Mouse (Mus musculus): ENCODE measurements around the gene Hcn1. TPM values are rescaled to one million over a fixed set of nuclear protein-coding genes. Genes with fewer than 3 reads are reported as not detected.

Gene Hcn1
- polyA plus RNA-seq, 1 experiment from 2014 or later: 0.23 TPM

GRCm38 (mm10) chr13:117907801-117908200 is 305.7 kb downstream of the Hcn1 start:
- Histone ChIP-seq H3K4me3 (replicated peaks) (no peak overlapping the region), H3K4me1 (replicated peaks) (no peaks in the 10 kb centered on the region), H3K4me2 (replicated peaks) (no peak overlapping the region), H3K36me3 (no peaks in the 10 kb centered on the region), H3K27me3 (no peaks in the 10 kb centered on the region), H3K9ac (replicated peaks) (no peak overlapping the region), H3K27ac (no peak overlapping the region), H3K9me3 (no peaks in the 10 kb centered on the region)
- WGBS: 92% methylated on average over 3 of the region's 3 CpGs
- ATAC-seq: no peak

GRCm38 (mm10) chr13:117929734-117930133 is 327.6 kb downstream of the Hcn1 start:
- Histone ChIP-seq H3K27me3 (no peaks in the 10 kb centered on the region), H3K4me1 (replicated peaks) (no peaks in the 10 kb centered on the region), H3K27ac (no peak overlapping the region), H3K36me3 (no peaks in the 10 kb centered on the region), H3K9me3 (no peaks in the 10 kb centered on the region), H3K4me2 (replicated peaks) (no peak overlapping the region), H3K9ac (replicated peaks) (no peak overlapping the region), H3K4me3 (replicated peaks) (no peak overlapping the region)
- ATAC-seq: no peak
- 89% methylated on average over 4 of the region's 4 CpGs for WGBS

- H3K9ac ChIP-seq (replicated peaks): no peak overlapping the region
- no peaks in the 10 kb centered on the region for H3K9me3 ChIP-seq
- no peak overlapping the region for H3K4me2 ChIP-seq (replicated peaks)
- H3K4me3 ChIP-seq (replicated peaks): no peak overlapping the region
- H3K36me3 ChIP-seq: no peaks in the 10 kb centered on the region
- no peak for ATAC-seq
- WGBS: 66% methylated on average over 2 of the region's 2 CpGs
- no peaks in the 10 kb centered on the region for H3K4me1 ChIP-seq (replicated peaks)
- H3K27me3 ChIP-seq: no peaks in the 10 kb centered on the region
- H3K27ac ChIP-seq: no peak overlapping the region
These were observed 329.6 kb downstream of the Hcn1 start for GRCm38 (mm10) chr13:117931746-117932145.

- Histone ChIP-seq H3K27ac (no peak overlapping the region), H3K36me3 (no peaks in the 10 kb centered on the region), H3K4me2 (replicated peaks) (no peak overlapping the region), H3K27me3 (no peaks in the 10 kb centered on the region), H3K4me3 (replicated peaks) (no peak overlapping the region), H3K9me3 (no peaks in the 10 kb centered on the region), H3K4me1 (replicated peaks) (no peaks in the 10 kb centered on the region), H3K9ac (replicated peaks) (no peak overlapping the region)
- 76% methylated on average over 1 of the region's 1 CpGs for WGBS
- ATAC-seq: no peak
These were observed 336.6 kb downstream of the Hcn1 start for GRCm38 (mm10) chr13:117938761-117939160.

GRCm38 (mm10) chr13:117940536-117941280 is 338.6 kb downstream of the Hcn1 start:
- no peak overlapping the region for H3K4me3 ChIP-seq (replicated peaks)
- no peaks in the 10 kb centered on the region for H3K4me1 ChIP-seq (replicated peaks)
- H3K36me3 ChIP-seq: no peaks in the 10 kb centered on the region
- H3K9ac ChIP-seq (replicated peaks): no peak overlapping the region
- H3K4me2 ChIP-seq (replicated peaks): no peak overlapping the region
- no peak for ATAC-seq
- no peaks in the 10 kb centered on the region for H3K27me3 ChIP-seq
- H3K9me3 ChIP-seq: no peaks in the 10 kb centered on the region
- no peak overlapping the region for H3K27ac ChIP-seq
- 90% methylated on average over 8 of the region's 8 CpGs for WGBS

- Histone ChIP-seq H3K36me3 (no peaks in the 10 kb centered on the region), H3K27me3 (no peaks in the 10 kb centered on the region), H3K4me1 (replicated peaks) (no peaks in the 10 kb centered on the region), H3K9me3 (no peaks in the 10 kb centered on the region), H3K4me3 (replicated peaks) (no peak overlapping the region), H3K9ac (replicated peaks) (no peak overlapping the region), H3K4me2 (replicated peaks) (no peak overlapping the region), H3K27ac (no peak overlapping the region)
- ATAC-seq: no peak
- WGBS: 89% methylated on average over 3 of the region's 3 CpGs
These were observed 344.7 kb downstream of the Hcn1 start for GRCm38 (mm10) chr13:117946843-117947242.

GRCm38 (mm10) chr13:117947704-117948376 is 345.7 kb downstream of the Hcn1 start:
- Histone ChIP-seq H3K4me3 (replicated peaks) (no peak overlapping the region), H3K9ac (replicated peaks) (no peak overlapping the region), H3K4me2 (replicated peaks) (no peak overlapping the region), H3K36me3 (no peaks in the 10 kb centered on the region), H3K27ac (no peak overlapping the region), H3K9me3 (no peaks in the 10 kb centered on the region), H3K27me3 (no peaks in the 10 kb centered on the region), H3K4me1 (replicated peaks) (no peaks in the 10 kb centered on the region)
- no peak for ATAC-seq
- 74% methylated on average over 1 of the region's 1 CpGs for WGBS

- 0 out of 2 replicates have a peak, but pooled peaks cover 5% of the 10 kb centered on the region for H3K4me1 ChIP-seq (replicated peaks)
- no peaks in the 10 kb centered on the region for H3K9me3 ChIP-seq
- no peak overlapping the region for H3K4me3 ChIP-seq (replicated peaks)
- peak overlapping the region; percentile 21 for H3K4me2 ChIP-seq (replicated peaks)
- H3K27ac ChIP-seq: no peak overlapping the region
- H3K27me3 ChIP-seq: no peaks in the 10 kb centered on the region
- WGBS: 11% methylated on average over 18 of the region's 18 CpGs
- ATAC-seq: peak; percentile 74
- H3K36me3 ChIP-seq: no peaks in the 10 kb centered on the region
- no peak overlapping the region for H3K9ac ChIP-seq (replicated peaks)
These were observed 356.6 kb downstream of the Hcn1 start for GRCm38 (mm10) chr13:117958496-117959421.

- no peaks in the 10 kb centered on the region for H3K9me3 ChIP-seq
- no peaks in the 10 kb centered on the region for H3K27me3 ChIP-seq
- no peak for ATAC-seq
- H3K27ac ChIP-seq: no peak overlapping the region
- H3K4me3 ChIP-seq (replicated peaks): no peak overlapping the region
- no peaks in the 10 kb centered on the region for H3K4me1 ChIP-seq (replicated peaks)
- H3K4me2 ChIP-seq (replicated peaks): no peak overlapping the region
- H3K9ac ChIP-seq (replicated peaks): no peak overlapping the region
- H3K36me3 ChIP-seq: no peaks in the 10 kb centered on the region
These were observed 362.5 kb downstream of the Hcn1 start for GRCm38 (mm10) chr13:117964620-117965019.

- Histone ChIP-seq H3K4me1 (replicated peaks) (no peaks in the 10 kb centered on the region), H3K36me3 (no peaks in the 10 kb centered on the region), H3K9ac (replicated peaks) (no peak overlapping the region), H3K27ac (no peak overlapping the region), H3K4me3 (replicated peaks) (no peak overlapping the region), H3K27me3 (no peaks in the 10 kb centered on the region), H3K4me2 (replicated peaks) (no peak overlapping the region), H3K9me3 (no peaks in the 10 kb centered on the region)
- 77% methylated on average over 7 of the region's 7 CpGs for WGBS
- ATAC-seq: peak; percentile 65
These were observed 373.3 kb downstream of the Hcn1 start for GRCm38 (mm10) chr13:117975382-117975781.

GRCm38 (mm10) chr13:117975823-117976222 is 373.7 kb downstream of the Hcn1 start:
- no peaks in the 10 kb centered on the region for H3K27me3 ChIP-seq
- H3K36me3 ChIP-seq: no peaks in the 10 kb centered on the region
- H3K4me2 ChIP-seq (replicated peaks): no peak overlapping the region
- no peak overlapping the region for H3K9ac ChIP-seq (replicated peaks)
- no peak overlapping the region for H3K4me3 ChIP-seq (replicated peaks)
- H3K4me1 ChIP-seq (replicated peaks): no peaks in the 10 kb centered on the region
- peak; percentile 50; the same call in 1 of the 2 replicates for ATAC-seq
- 62% methylated on average over 10 of the region's 10 CpGs for WGBS
- no peaks in the 10 kb centered on the region for H3K9me3 ChIP-seq
- no peak overlapping the region for H3K27ac ChIP-seq

GRCm38 (mm10) chr13:117984339-117984738 is 382.2 kb downstream of the Hcn1 start:
- no peaks in the 10 kb centered on the region for H3K36me3 ChIP-seq
- ATAC-seq: no peak
- no peaks in the 10 kb centered on the region for H3K9me3 ChIP-seq
- 86% methylated on average over 2 of the region's 2 CpGs for WGBS
- no peak overlapping the region for H3K27ac ChIP-seq
- H3K9ac ChIP-seq (replicated peaks): no peak overlapping the region
- H3K4me1 ChIP-seq (replicated peaks): no peaks in the 10 kb centered on the region
- H3K4me3 ChIP-seq (replicated peaks): no peak overlapping the region
- no peaks in the 10 kb centered on the region for H3K27me3 ChIP-seq
- H3K4me2 ChIP-seq (replicated peaks): no peak overlapping the region

Data from midbrain, embryonic 13.5 days (tissue).